Mouse (Mus musculus) midbrain, embryonic 13.5 days (tissue): ENCODE results near the gene Vmn2r73. TPM values are rescaled to one million over a fixed set of nuclear protein-coding genes. Genes with fewer than 3 reads are reported as not detected.
"Not testable (repeated sequence)": the region's sequence is repeated elsewhere in the genome, so short reads cannot be mapped to it uniquely, and the experiment has no call there.

Source experiments
- ATAC-seq: fragments of 200-750 bp; cut with Nextera tagmentation; 2 replicates; pipeline ENCODE4 v1.8.0; 2017; ENCODE audit warnings: mild to moderate bottlenecking, moderate TSS enrichment, moderate library complexity
- H3K27ac ChIP-seq: fragments of 300-500 bp; sonication (generic); 2 replicates; pipeline ENCODE4 v1.5.1; 2015; ENCODE audit warnings: inconsistent platforms, mild to moderate bottlenecking, moderate library complexity
- H3K27me3 ChIP-seq: fragments of 300-500 bp; sonication (generic); 2 replicates; pipeline ENCODE4 v1.6.1; 2015; ENCODE audit warnings: mild to moderate bottlenecking, inconsistent platforms
- H3K36me3 ChIP-seq: fragments of 300-500 bp; sonication (generic); 2 replicates; pipeline ENCODE4 v1.6.1; 2015; ENCODE audit warnings: mild to moderate bottlenecking, inconsistent platforms
- H3K4me1 ChIP-seq: fragments of 300-500 bp; sonication (generic); replicated peaks from 2 replicates; pipeline ENCODE4 v1.6.1; 2015; ENCODE audit warnings: inconsistent platforms
- H3K4me2 ChIP-seq: fragments of 300-500 bp; sonication (generic); replicated peaks from 2 replicates; pipeline ENCODE4 v1.6.1; 2015; ENCODE audit warnings: moderate library complexity, mild to moderate bottlenecking, inconsistent platforms
- H3K4me3 ChIP-seq: fragments of 300-500 bp; sonication (generic); replicated peaks from 2 replicates; pipeline ENCODE4 v1.5.1; 2015; ENCODE audit warnings: mild to moderate bottlenecking, inconsistent platforms
- H3K9ac ChIP-seq: fragments of 300-500 bp; sonication (generic); replicated peaks from 2 replicates; pipeline ENCODE4 v1.6.1; 2015; ENCODE audit warnings: mild to moderate bottlenecking, inconsistent platforms
- H3K9me3 ChIP-seq: fragments of 300-500 bp; sonication (generic); 2 replicates; pipeline ENCODE4 v1.6.1; 2016; ENCODE audit warnings: mild to moderate bottlenecking, inconsistent platforms
- WGBS: fragments of 180-500 bp; shearing (Covaris S2); methylation state at CpG from one replicate; pipeline ENCODE4 v1.1.7; 2015; 5-methylcytosine and 5-hydroxymethylcytosine counted together
- polyA plus RNA-seq: library from polyadenylated mRNA; unstranded; fragments of >200 nt; fragmentation: Nextera tagmentation; extraction: Ambion mirVana; gene quantifications from 2 replicates; pipeline ENCODE4 v1.2.1, GENCODE M21; 2015

The Vmn2r73 gene
- polyA plus RNA-seq = not detected in 2 replicates

- no peaks in the 10 kb centered on the region for H3K4me1 ChIP-seq
- ATAC-seq = no peak
- 85% methylated on average over 1 of the region's 1 CpGs for WGBS
- H3K9me3 ChIP-seq = no peaks in the 10 kb centered on the region
- no peak within 1 kb of the TSS for H3K4me2 ChIP-seq
- H3K9ac ChIP-seq = no peak within 1 kb of the TSS
- no peaks in the 10 kb centered on the region for H3K36me3 ChIP-seq
- H3K27me3 ChIP-seq = no peaks in the 10 kb centered on the region
- H3K4me3 ChIP-seq = no peak within 1 kb of the TSS
- no peak within 1 kb of the TSS for H3K27ac ChIP-seq
Observed at GRCm38 (mm10) chr7:85876166-85876565, at the start of gene Vmn2r73. Vmn2r73 (minus strand) TSS chr7:85876266.

DNA sequence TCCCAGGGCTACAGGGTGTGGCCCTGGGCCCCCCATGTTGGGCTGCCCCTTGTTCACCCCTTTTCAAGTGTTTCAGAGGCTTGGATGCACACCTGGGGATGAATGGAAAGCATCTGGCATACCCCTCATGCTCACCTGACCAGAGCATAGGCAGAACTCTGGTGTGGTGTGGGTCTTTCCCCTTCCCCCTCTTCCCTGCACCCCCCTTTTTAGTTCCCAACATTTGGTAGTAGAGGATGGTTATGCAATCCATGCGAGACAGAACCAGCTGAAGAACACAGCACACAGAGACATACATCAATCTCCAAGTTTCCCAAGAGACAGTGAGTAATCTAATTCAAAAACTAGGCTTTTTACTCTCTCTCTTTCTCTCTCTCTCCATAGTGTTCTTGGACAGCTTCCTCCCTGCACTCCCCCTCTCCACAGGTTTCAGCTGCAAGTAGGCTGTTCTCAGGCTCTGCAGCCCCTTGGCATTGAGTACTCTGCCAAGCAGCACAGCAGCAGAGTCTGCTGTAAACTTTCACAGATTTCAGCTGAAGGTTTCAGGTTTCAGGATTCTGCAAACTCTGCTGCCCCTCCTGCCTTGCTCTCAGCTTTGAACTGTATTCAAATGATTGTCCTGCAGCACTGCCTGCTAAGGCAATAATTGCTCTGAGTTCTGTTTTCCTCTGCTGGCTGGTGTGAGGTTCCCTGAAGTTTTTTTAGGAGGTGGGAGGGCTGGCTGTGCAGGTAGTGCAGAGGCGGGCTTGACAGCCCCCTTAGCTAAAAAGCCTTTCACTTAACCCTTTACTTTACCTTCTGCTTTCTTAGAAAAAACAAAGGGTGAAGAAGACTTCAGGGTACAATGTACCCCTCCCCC is 35.7 kb downstream of the Vmn2r73 start:
- Histone ChIP-seq H3K27me3 (no peaks in the 10 kb centered on the region), H3K9me3 (0 out of 2 replicates have a peak, but pooled peaks cover 5% of the 10 kb centered on the region), H3K36me3 (no peaks in the 10 kb centered on the region), H3K4me2 (no peak overlapping the region), H3K4me1 (no peaks in the 10 kb centered on the region), H3K27ac (no peak overlapping the region), H3K9ac (no peak overlapping the region), H3K4me3 (no peak overlapping the region)
- no peak for ATAC-seq
- WGBS = 36% methylated on average over 2 of the region's 2 CpGs

- H3K36me3 ChIP-seq, ATAC-seq, H3K4me3 ChIP-seq, H3K27me3 ChIP-seq, H3K9ac ChIP-seq, H3K4me2 ChIP-seq, H3K27ac ChIP-seq, H3K4me1 ChIP-seq, H3K9me3 ChIP-seq: not testable (repeated sequence)
- 12% methylated on average over 6 of the region's 6 CpGs for WGBS
Observed at GRCm38 (mm10) chr7:85818092-85818491, 58.0 kb downstream of the Vmn2r73 start.

Other genes with a start within 250 kb of the Vmn2r73 start
- gene Vmn2r72, start 121.2 kb downstream of the Vmn2r73 start, polyA plus RNA-seq = not detected in 2 replicates
- not detected in 2 replicates for gene Vmn2r74, start 85.4 kb upstream of the Vmn2r73 start, polyA plus RNA-seq